Mouse (Mus musculus) embryo, embryonic 10.5 days (tissue): Measurements from ENCODE around the gene Vps11.
"Not testable (repeated sequence)": the region's sequence is repeated elsewhere in the genome, so short reads cannot be mapped to it uniquely, and the experiment has no call there.

Source experiments
- DNase-seq: peaks from one replicate; pipeline ENCODE4 v3.0.0-alpha.2; 2015; ENCODE audit warnings: low spot score

The Vps11 gene

DNA sequence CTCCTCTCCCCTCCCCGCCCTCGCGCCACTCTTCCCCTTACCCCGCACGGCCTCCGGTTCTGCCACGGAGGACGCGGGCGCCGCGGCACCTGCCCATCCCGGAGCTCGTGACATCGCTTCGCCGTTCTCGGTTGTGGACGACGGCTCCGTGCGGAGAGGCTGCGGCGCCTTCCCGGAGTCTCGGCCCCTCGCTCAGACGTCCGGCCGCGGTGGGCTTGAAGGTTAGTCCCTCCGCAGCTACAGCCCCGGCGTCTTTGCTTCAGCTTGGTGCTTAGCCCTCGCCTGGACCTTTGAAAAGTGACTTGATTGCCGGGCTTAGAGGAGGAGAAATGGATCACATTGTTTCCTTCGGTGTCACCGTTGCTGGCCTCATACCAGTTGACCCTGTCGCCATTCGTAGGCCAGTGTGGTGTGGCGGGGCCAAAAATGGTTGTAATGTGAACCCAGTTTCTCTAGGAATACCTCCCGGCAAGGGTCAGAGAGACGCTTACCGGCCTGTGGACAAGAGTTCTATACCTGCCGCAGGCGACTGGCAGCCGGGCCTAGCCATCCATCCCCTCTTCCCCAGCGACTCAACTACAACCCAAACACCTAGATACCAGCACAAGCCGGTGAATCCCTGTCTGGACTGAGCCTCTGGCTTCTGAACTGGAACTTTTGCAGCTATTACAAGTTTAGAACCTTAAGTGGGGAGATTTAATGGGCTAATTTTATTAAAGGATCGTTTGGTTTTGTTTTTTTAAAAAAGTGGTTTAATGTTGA is 26.0 kb downstream of the Vps11 start:
- peak; percentile 58 for DNase-seq

DNA sequence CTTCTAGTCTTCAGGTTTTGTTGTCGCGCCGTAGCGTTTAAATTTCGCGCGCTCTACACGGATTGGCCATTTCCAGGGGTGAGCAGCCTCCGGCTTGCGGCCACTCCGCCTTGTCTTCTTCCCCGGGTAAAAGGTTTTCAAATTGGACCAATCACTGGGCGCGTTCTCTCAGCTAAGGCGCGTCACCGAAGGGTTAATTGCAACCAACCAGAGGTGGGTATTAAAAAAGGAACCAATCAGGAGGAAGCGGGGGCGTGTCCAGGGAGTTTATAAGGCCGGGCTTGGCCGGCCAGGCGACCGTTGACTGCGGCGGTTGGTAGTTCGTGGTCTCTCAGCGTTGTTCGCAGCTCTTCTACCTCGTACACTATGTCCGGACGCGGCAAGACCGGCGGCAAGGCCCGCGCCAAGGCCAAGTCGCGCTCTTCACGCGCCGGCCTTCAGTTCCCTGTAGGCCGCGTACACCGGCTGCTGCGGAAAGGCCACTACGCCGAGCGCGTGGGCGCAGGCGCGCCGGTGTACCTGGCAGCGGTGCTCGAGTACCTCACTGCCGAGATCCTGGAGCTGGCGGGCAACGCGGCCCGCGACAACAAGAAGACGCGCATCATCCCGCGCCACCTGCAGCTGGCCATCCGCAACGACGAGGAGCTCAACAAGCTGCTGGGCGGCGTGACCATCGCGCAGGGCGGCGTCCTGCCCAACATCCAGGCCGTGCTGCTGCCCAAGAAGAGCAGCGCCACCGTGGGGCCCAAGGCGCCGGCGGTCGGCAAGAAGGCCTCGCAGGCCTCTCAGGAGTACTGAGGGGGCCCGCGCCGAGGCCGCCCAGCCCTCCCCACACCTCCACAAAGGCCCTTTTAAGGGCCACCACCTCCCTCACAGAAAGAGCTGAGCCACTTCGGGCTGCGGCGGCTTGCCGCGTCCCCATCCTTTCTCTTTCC is 26.8 kb downstream of the Vps11 start, which contains the start of gene H2afx:
Gene H2afx, plus strand, starts transcription at position 299 of the 935 bp plus-strand sequence.
- DNase-seq = peak; percentile 100

DNA sequence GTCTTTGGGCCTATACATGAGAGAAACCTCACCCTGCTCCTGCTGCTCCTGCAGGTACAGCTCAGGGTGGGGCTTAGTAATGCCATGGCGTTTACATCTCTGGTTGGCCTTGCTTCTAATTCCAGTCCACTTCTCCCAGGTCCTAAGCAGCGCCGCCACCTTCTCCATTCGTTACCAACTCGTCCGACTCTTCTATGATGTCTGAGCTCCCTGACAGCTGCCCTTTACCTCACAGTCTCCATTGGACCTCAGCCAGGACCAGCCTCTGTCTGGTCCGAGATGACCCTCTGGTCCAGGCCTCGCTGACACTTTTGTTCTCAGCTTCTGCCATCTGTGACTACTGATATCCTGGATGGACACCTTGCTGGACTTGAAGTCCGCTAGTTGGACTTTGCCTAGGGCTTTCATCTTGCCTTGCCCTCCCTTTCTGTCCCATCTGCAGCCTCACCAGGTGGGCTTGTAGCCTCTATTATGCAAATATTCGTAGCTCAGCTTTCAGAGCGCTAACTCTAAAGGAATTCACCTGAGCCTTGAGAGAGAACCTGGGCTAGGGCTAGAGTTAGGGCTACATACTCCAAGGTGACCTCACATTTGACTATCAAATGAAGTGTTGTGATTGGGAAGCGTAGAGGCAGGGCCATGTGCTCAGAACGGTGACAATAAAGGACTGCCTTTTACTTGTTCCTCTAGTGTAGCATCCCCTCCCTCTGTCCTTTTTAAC is 28.4 kb downstream of the Vps11 start:
- no peak for DNase-seq

DNA sequence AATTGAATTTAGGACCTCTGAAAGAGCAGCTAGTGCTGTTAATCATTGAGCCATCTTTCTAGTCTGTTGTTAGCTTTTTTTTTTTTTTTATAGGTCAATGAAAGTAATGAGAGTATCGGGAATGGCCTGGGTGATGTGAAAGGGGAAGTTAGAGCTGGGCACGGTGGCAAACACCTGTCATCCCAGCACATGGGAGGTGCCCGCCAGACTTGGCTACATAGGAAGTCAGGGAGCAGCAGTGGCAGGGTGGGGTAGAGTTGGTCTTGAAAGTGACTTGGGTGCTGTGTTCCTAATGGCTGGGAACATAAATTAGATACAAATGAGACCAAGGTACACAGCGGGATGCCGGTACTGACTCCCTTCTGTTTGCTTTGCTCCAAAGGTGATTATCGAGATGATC is 30.7 kb downstream of the Vps11 start:
- no peak for DNase-seq

DNA sequence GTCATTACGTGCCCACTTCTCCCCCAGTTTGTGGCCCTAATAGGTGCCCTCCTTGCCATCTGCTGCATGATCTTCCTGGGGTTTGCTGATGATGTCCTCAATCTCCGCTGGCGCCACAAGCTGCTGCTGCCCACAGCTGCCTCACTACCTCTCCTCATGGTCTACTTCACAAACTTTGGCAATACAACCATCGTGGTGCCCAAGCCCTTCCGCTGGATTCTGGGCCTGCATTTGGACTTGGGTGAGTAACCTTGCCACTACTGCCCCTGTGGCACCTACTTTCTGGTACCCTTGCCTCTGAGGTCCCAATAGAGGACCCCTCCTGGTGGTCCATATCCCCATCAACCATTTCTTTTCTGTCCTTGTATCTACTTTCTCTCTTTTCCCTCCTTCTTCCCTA is 33.5 kb downstream of the Vps11 start:
- no peak for DNase-seq

DNA sequence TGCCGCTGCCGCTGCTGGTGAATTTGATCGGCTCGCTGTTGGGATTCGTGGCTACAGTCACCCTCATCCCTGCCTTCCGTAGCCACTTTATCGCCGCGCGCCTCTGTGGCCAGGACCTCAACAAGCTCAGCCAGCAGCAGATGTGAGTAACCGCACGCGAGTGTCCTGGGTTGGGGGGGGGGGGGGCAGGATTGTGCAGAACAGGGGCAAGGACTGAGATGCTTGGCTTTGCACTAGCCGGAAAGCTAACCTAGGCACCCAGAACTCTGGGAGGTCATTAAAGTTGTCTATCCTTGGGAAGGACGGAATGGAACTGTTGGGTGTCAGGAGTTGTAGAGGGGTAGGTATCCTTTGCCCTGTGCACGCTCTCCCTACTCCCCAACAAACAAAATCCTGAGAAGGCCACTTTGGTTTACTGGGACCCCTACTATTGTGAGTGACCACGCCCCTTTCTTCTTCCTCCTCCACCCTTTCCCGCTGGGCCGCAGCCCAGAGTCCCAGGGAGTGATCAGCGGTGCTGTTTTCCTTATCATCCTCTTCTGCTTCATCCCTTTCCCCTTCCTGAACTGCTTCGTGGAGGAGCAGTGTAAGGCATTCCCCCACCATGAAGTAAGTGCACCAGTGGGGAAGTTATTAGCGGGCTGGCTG is 34.3 kb downstream of the Vps11 start:
- DNase-seq = peak; percentile 81

- peak; percentile 90 for DNase-seq
Measured at GRCm38 (mm10) chr9:44326371-44327063, 35.0 kb downstream of the Vps11 start.

- no peak for DNase-seq
Measured at GRCm38 (mm10) chr9:44325768-44326370, 35.6 kb downstream of the Vps11 start, which contains the start of gene Dpagt1. Dpagt1 (plus strand) TSS chr9:44326019.

- not testable (repeated sequence) for DNase-seq
Measured at GRCm38 (mm10) chr9:44325032-44325767, 36.3 kb downstream of the Vps11 start.

DNA sequence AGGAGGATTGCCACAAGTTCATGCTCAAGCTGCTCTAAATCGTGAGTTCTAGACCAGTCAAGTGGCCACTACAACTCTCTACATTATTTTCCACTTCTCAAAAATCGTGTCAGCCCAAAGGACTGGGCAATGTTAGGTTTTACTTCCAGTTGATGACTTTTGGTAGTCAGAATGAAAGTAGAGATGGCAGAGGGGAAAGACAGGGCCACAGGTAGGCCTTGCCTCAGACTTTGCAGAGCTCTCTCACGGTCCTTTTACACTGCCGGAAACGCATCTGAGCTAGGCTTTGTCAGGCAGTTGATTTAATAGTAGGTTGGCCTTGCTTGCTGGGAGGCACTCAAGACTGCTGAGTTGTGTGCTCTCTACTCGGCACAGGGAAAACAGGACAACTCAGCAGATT is 37.3 kb downstream of the Vps11 start:
- DNase-seq = no peak

DNA sequence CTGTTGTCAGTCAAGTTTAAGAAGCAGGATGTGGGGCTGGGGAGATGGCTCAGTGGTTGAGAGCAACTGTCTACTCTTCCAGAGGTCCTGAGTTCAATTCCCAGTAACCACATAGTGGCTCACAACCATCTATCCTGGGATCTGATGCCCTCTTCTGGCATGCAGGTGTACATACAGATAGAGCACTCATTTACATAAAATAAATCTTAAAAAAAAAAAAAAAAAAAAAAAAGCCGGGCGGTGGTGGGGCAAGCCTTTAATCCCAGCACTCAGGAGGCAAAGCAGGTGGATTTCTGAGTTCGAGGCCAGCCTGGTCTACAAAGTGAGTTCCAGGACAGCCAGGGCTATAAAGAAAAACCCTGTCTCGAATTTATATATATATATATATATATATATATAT is 37.8 kb downstream of the Vps11 start:
- DNase-seq = not testable (repeated sequence)

GRCm38 (mm10) chr9:44320799-44321133 is 40.7 kb downstream of the Vps11 start:
- DNase-seq = no peak

- peak; percentile 98 for DNase-seq
Measured at GRCm38 (mm10) chr9:44319887-44320798, 41.3 kb downstream of the Vps11 start, which contains the start of gene C2cd2l. C2cd2l (minus strand) TSS chr9:44320285.

DNA sequence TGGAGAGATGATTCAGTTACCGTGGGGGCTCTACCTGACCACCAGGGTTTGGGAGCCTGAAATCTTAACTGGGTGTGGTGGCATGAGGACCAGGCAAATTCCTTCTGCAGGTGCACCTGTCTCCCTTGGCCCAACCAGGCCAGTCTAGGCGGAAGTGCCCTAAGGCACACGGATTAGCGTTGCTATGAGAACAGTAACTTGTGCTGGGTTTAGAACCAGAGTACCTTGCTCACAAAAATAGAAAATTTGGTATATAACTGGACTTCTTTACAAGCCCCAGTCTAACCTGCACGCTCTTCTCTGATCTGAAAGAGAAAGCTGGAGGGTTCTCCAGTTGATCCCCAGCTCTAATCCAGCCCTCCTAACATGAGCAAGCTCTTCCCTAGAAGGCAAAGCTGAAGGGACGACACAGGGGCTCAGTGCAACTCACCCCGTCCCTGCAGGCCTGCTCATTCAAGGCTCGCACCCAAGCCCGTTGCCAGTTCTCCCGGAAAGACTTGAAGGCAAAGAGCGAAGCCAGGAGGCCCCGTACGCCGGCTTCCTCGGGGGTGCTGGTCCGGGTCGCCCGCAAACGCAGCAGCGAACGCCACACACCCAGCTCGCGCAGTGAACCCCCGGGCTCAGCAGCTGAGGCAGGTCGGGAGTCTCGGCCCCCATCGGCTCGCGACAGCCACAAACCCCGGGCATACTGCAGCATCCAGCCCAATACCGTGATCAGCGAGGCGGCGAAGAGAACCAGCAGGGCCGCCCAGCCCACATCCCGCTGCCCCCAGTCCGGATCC is 42.2 kb downstream of the Vps11 start:
- no peak for DNase-seq

GRCm38 (mm10) chr9:44318826-44319095 is 42.7 kb downstream of the Vps11 start:
- no peak for DNase-seq

DNA sequence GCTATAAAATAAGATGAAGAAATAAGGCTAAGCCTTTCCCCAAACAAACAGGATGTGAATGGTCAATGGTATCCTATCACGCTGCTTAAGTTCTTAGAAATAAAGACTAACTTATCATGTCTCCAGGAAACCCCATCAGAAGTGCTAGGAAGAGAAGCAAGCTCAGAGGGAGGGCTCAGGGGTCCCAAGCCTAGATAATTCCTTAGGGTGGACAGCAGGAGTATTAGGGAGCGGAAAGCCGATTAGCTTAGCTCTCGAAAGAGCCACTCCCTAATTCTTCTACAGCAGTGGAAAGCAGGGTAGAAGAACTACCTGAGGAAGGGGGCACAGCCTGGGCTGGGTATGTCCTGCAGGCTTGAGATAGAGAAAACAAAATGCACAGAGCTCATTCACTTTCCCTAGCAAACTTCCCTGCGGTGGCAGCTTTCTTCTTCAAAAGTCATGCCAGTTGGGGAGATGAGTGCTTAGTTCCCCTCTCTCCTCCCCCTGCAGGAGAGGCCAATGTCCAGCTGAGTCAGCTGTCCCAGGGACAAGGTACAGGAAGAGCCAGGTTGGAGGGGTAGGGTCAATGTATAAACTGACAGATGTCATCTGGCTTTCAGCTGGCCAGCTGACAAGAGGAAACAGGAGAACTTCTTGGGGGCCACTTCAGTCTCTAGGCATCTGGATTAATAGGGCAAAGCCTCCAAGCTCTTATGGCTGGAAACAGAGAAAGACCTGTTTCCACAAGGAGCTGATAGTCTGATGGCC is 43.2 kb downstream of the Vps11 start:
- no peak for DNase-seq

GRCm38 (mm10) chr9:44317452-44317851 is 44.0 kb downstream of the Vps11 start:
- no peak for DNase-seq

DNA sequence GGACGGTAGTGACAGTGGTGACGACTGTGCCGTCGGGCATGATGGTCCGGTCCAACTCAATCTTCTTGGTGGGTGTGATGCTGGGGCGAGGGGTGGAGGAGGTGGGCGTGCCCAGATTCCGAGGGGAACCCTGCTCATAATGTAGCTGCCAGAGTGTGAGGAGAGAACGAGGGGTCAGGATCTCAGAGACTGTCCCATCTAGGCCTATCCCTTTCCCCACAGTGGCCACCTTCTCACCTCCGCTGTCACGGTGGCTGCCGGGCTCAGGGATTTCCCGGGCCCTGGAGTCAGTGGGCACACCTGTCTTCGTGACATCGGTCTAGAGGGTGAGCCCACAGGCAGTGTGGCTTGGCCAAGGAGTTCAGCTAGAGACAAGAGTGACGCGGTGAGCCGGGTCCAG is 46.6 kb downstream of the Vps11 start:
- DNase-seq = no peak
